Mouse (Mus musculus) bone marrow, adult 2 months (tissue): Measurements from ENCODE around the gene Fbxl3. TPM values are rescaled to one million over a fixed set of nuclear protein-coding genes. Genes with fewer than 3 reads are reported as not detected.

Experiments
- H3K27ac ChIP-seq: fragments of 200-500 bp; 2 replicates; pipeline ENCODE4 v1.5.1; 2012; ENCODE audit warnings: low read depth, mild to moderate bottlenecking, control low read depth, inconsistent platforms, low read length; ENCODE audit not compliant: control insufficient read depth, poor library complexity, insufficient read depth
- H3K4me1 ChIP-seq: fragments of 200-500 bp; 2 replicates; pipeline ENCODE4 v1.6.1; 2011; ENCODE audit warnings: low read length; ENCODE audit not compliant: control insufficient read depth, insufficient read depth
- H3K4me3 ChIP-seq: fragments of 200-500 bp; replicated peaks from 2 replicates; pipeline ENCODE3; 2011; ENCODE audit warnings: mild to moderate bottlenecking, low read depth, low read length, control low read depth; ENCODE audit not compliant: control insufficient read depth
- CTCF ChIP-seq: fragments of 200-500 bp; IDR thresholded peaks from 2 replicates; pipeline ENCODE4 v1.5.1; 2011; ENCODE audit warnings: low read length, control low read depth; ENCODE audit not compliant: control insufficient read depth, insufficient read depth
- POLR2A ChIP-seq: fragments of 200-500 bp; IDR thresholded peaks from 2 replicates; pipeline ENCODE4 v1.6.1; 2011; ENCODE audit warnings: low read depth, mild to moderate bottlenecking, control low read depth, low read length, borderline replicate concordance; ENCODE audit not compliant: control insufficient read depth
- WGBS: fragments of 180-500 bp; shearing (Covaris S2); methylation state at CpG from one replicate; pipeline ENCODE4 v1.1.7; 2018; 5-methylcytosine and 5-hydroxymethylcytosine counted together
- polyA plus RNA-seq: library from polyadenylated mRNA; stranded (reverse); fragments of >200 nt; gene quantifications from 2 replicates; pipeline ENCODE4 v1.2.4, GENCODE M21; 2011; ENCODE audit warnings: low replicate concordance; ENCODE audit not compliant: missing spikeins, insufficient read depth, insufficient read length

The Fbxl3 gene
- 26.6 and 36.3 TPM in 2 replicates for polyA plus RNA-seq

DNA sequence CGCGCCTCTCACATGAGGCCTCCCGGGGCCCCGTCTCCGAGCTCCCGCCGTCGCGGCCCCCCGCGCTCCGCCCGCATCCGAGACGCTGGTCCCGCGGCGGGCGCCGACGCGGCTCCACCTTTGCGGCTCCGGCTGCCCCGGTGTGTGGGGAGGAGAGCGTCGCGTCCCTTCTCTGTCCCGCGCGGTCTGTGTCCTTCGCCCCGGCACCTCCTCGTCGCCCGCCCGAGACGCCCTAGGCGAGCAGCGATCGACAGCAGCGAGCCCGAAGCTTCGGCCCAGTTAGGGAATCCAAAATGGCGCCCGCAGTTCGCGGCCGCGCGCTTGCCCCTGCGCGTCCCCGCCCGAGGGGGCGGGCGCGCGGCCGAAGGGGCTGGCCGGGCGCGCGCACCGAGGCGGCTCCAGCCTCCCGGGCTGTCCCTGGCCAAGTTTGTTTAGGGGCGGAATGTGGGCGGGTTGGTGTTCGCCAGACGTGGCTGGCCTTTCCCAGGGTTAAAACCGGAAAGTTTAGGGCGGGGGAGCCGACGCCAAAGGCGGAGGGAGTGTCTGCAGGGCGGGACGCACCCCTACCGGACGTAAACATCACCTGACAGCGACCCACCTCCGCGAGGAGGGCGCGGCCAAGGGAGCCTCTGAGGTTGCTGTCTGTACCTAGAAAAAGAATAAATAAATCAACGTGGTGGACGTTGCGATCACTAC is at the start of gene Fbxl3:
Gene Fbxl3 (minus strand): TSS at position 329 of the 696 bp plus-strand sequence.
- WGBS: under 1% methylated on average over 85 of the region's 88 CpGs
- Histone ChIP-seq H3K4me1 (no peaks in the 10 kb centered on the region; the same call in 1 of the 2 replicates), H3K4me3 (peak within 1 kb of the TSS; percentile 96), H3K27ac (peak within 1 kb of the TSS; percentile 100)
- TF ChIP-seq CTCF: no peak
- TF ChIP-seq POLR2A: 0 out of 2 replicates have a peak, but pooled peaks have one; percentile 41

DNA sequence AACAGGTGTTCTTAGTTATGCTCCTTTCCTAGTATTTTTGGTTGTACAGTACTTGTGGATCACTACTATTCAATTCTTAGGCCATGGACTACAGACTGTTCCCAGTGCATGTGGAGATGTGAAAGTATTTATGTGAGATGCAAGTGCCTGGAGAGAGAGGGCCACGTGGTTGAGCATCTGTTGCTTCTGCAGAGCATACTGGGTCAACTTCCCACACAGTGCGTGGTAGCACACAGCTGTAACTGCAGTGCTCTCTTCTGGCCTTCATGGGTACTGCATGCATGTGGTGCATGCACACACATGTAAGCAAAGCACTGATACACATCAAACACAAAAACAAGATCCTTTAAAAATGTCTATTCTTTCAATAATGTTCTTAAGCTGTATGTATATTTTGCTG is 32.6 kb upstream of the Fbxl3 start:
- no peaks in the 10 kb centered on the region for H3K4me1 ChIP-seq
- 81% methylated on average over 2 of the region's 2 CpGs for WGBS
- no peak overlapping the region for H3K4me3 ChIP-seq
- TF ChIP-seq POLR2A: no peak
- peak; percentile 82 for TF ChIP-seq CTCF
- H3K27ac ChIP-seq: no peak overlapping the region

DNA sequence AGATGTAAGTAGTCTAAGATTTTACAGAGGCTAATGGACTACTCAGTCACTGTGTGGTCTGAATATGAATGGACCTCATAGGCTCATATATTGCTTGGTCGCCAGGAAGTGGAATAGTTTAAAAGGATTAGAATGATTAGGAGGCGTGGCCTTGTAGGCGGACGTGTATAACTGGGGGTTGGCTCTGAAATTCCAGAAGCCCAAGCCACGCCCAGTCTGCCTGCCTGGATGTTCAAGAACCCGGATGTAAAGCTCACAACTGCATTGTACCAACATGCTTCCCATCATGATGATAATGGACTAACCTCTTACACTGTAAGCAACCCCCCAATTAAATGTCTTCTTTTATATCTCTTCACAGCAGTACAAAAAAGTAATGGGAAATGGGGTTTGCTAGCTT is 26.4 kb upstream of the Fbxl3 start:
- H3K27ac ChIP-seq: no peak overlapping the region
- WGBS: 85% methylated on average over 6 of the region's 6 CpGs
- no peaks in the 10 kb centered on the region for H3K4me1 ChIP-seq
- no peak overlapping the region for H3K4me3 ChIP-seq
- TF ChIP-seq POLR2A: no peak
- TF ChIP-seq CTCF: no peak

DNA sequence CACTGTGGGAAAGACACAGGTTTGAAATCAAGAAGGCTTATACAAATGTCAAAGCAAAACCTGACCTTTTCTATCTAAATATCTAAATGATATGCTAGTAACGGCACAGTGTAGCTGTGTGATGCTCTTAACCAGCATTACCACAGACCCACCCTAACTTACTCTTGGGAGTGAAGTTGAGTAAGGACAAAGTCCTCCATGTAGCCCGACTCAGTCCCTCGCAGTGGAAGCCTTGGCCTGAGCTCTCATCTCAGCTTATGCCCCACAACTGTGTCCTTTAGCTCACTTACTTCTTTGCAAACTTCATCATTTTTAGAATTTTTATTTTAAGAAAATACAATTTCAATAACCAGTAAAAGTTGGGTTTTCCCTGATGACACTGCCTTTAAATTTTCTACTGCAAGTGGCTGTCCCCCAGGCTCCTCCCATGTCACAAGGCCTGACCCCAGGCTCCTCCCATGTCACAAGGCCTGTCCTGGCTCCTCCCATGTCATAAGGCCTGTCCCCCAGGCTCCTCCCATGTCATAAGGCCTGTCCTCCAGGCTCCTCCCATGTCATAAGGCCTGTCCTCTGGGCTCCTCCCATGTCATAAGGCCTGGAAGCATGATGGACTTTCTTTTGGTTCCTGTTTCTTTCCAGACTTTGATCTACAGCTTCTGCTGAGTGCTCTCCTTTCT is 15.8 kb upstream of the Fbxl3 start:
- 93% methylated on average over 3 of the region's 3 CpGs for WGBS
- H3K27ac ChIP-seq: no peak overlapping the region
- TF ChIP-seq CTCF (no peak), POLR2A (no peak)
- no peak overlapping the region for H3K4me3 ChIP-seq
- no peaks in the 10 kb centered on the region for H3K4me1 ChIP-seq

DNA sequence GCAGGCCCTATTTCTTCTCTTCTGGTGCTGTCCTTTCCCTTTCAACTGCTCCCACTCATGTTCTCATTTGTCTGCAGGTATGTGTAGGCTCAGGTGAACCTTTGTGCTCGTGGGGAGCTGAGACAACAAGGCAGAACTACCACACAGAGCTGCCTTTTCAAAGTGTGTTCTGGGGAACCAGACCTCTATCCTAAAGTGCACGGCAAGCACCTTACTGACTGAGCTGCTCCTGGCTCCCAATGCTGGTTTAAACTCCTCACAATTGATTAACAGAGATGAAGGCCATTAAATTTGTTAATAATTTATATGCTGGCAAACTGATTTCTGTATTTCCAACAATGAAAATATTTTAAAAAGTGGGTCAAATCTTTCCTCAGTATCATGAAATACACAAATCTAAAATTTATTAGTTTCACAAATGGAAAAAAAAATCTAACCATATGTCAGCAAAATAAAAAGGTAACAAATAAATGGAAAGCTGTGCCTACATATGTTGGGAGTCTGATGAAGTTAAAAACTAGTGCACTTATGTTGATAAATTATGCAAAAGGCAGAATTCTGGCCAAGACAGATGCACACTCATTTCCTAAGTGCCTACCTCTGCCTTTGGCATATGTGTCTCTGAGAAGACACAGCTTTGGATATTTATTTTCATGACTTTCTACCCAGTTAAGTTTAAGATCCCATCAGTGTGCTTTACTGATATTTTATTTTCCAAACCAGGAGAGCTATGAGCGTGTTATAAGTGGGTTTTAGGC is 13.4 kb upstream of the Fbxl3 start:
- no peak overlapping the region for H3K4me3 ChIP-seq
- TF ChIP-seq CTCF (no peak), POLR2A (no peak)
- WGBS: 79% methylated on average over 3 of the region's 3 CpGs
- H3K4me1 ChIP-seq: no peaks in the 10 kb centered on the region
- H3K27ac ChIP-seq: no peak overlapping the region

DNA sequence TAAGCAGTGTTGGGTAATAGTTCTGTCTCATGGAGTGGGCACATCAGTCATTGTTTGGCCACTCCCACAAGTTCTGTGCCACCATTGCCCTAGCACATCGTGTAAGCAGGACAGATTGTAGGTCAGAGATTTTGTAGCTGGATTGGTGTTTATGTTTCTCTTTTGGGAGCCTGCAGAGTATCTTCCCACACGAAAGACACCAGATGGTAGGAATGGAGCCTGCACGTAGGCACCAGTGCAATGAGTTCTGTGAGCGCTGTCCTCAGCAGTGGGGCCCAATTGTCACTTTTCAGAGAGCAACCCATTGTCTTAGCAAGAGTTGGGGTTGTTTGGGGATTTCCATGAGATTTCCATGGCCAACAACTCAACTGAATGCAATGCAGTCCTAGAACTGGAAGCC is 10.6 kb upstream of the Fbxl3 start:
- H3K27ac ChIP-seq: no peak overlapping the region
- no peak for TF ChIP-seq CTCF
- no peak for TF ChIP-seq POLR2A
- no peak overlapping the region for H3K4me3 ChIP-seq
- no peaks in the 10 kb centered on the region for H3K4me1 ChIP-seq
- WGBS: 88% methylated on average over 4 of the region's 4 CpGs

DNA sequence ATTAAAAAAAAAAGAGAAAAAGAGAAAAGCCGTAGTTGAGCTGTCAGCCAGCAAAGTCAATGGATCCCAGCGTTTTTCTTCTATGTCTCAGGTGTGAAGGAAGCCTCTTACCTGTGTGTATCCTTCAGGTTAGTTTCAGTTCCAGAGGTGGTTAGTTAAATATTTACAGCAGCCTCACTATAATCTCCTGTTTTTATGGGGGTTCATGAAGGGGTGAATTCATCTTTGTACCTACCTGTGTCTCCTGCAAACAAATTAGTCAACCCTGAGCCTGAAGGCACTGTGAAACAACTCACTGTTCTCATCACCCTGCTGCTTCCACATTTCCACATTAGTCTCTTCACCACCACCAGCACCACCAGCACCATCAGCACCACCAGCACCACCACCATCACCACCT is 6.9 kb upstream of the Fbxl3 start:
- WGBS: 83% methylated on average over 2 of the region's 2 CpGs
- Histone ChIP-seq H3K4me3 (no peak overlapping the region), H3K27ac (no peak overlapping the region), H3K4me1 (no peaks in the 10 kb centered on the region)
- TF ChIP-seq CTCF: no peak
- TF ChIP-seq POLR2A: no peak

DNA sequence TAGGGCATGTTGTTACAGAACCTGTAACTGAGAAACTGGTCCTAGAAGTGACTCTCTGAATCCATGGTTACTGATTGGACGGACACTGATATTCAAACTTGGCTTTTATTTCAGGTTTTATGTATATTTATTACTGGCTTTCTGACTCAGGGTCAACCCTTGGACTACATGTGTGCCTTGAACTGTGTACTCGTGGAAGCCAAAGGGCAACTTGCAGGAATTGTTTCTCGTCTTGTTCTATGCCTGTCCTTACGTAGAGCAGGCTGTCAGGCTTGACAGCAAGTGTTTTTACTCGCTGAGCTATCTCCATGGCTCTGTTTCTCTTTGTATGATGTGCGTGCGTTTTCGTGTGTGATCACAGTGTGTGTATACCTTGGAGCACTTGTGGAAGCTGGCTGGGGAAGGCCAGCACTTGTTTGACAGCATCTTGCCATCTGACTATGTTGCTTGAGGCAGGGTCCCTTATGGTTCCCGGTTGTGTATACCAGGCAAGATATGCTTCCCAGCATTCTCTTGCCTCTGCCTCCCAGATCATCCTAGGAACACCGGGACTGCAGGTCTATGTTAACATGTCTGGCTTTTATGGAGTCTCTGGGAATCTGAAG is 3.5 kb upstream of the Fbxl3 start:
- Histone ChIP-seq H3K27ac (no peak overlapping the region), H3K4me3 (no peak overlapping the region), H3K4me1 (no peaks in the 10 kb centered on the region)
- WGBS: 84% methylated on average over 10 of the region's 10 CpGs
- TF ChIP-seq CTCF (no peak), POLR2A (no peak)
